In the genomic region with DNA sequence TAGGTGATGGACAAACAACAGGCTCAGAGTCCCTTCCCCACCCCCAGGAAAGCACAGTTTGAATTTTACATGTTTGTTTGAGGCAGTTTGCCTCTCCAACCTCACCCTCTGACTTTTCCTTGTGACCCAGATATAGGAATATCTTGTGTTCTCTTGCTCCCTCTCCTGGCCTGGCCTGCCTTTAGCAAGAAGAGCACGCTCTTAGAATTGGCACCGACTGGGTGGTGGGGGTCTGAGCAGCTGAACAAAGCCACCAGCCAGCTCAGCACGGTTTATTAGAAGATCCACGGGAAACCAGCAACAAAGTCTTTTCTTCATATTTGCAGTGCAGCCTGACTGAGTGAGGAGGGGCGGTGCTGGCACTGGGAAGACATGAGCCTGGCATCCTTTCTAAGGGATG, we compare ENCODE assay signal across 9 mouse cellular contexts.
DNase-seq lines count a peak whose midpoint lies in the region; ATAC-seq and TF ChIP-seq lines count a peak whose summit lies in the region.
"Had no signal": no experiment of that assay in that cellular context is flagged by ENCODE, and none has a peak within 500 bp of the region (broad histone marks: within the 10 kb centered on the region; RNA-seq: fewer than 3 reads in every experiment).

No protein-coding gene starts in this region.

- peak; percentile 62 to 84 for DNase-seq in heart, adult 18-20 months
- peak; percentile 76 for DNase-seq in cerebellum, adult 2 months
- peak; percentile 67 to 75 for DNase-seq in frontal cortex, postnatal 10 days (ENCODE audit: low spot score in 2 of 2)
- DNase-seq in hindbrain, embryonic 14.5 days (ENCODE audit: low spot score): peak; percentile 91
- DNase-seq in layer of hippocampus, postnatal 25 days (ENCODE audit: extremely low spot score in 1 of 2, low spot score in 1 of 2): peak; percentile 44 to 73
- DNase-seq in lung, postnatal 4 days: peak; percentile 63 to 79
- peak; percentile 27 for DNase-seq in splenic B cell, adult 2 months (ENCODE audit: low read depth, low spot score)

- H3K4me3 ChIP-seq in heart, embryonic 12.5 days: no peak overlapping the region
- H3K4me3 ChIP-seq in cerebellum, adult 2 months (replicated peaks; ENCODE audit: insufficient read depth, low read depth, low read length): no peak overlapping the region
- H3K4me3 ChIP-seq in hindbrain, embryonic 14.5 days (replicated peaks; ENCODE audit: low read length): no peak overlapping the region

- TF ChIP-seq POLR2A in cerebellum, adult 2 months (IDR thresholded peaks at IDR 0.05; ENCODE audit: borderline replicate concordance, insufficient read depth, low read length): no peak

- peaks cover 23% of the 10 kb centered on the region for H3K4me1 ChIP-seq in heart, embryonic 12.5 days (replicated peaks)
- H3K4me1 ChIP-seq in cerebellum, adult 2 months (ENCODE audit: control insufficient read depth, insufficient read depth, low read length): peaks cover 29% of the 10 kb centered on the region
- peaks cover 41% of the 10 kb centered on the region for H3K4me1 ChIP-seq in hindbrain, embryonic 14.5 days (replicated peaks; ENCODE audit: control insufficient read depth, insufficient read depth, low read length)

- no peaks in the 10 kb centered on the region for H3K9me3 ChIP-seq in heart, embryonic 12.5 days (replicated peaks)
- H3K9me3 ChIP-seq in hindbrain, embryonic 14.5 days (ENCODE audit: control insufficient read depth, low read length): no peaks in the 10 kb centered on the region
- H3K9me3 ChIP-seq: G1E had no signal

- H3K27ac ChIP-seq in heart, embryonic 12.5 days (ENCODE audit: poor library complexity, severe bottlenecking): no peak overlapping the region
- H3K27ac ChIP-seq in cerebellum, adult 2 months (ENCODE audit: insufficient read depth, low read length): no peak overlapping the region
- H3K27ac ChIP-seq in hindbrain, embryonic 14.5 days: peak overlapping the region; percentile 80

- no peaks in the 10 kb centered on the region for H3K27me3 ChIP-seq in heart, embryonic 12.5 days (replicated peaks)
- no peaks in the 10 kb centered on the region for H3K27me3 ChIP-seq in cerebellum, adult 2 months (ENCODE audit: control insufficient read depth, insufficient read depth, low read length)
- H3K27me3 ChIP-seq in hindbrain, embryonic 14.5 days (ENCODE audit: control insufficient read depth, insufficient read depth, low read length): no peaks in the 10 kb centered on the region
- no peaks in the 10 kb centered on the region for H3K27me3 ChIP-seq in splenic B cell, adult 2 months (ENCODE audit: control insufficient read depth, insufficient read depth, low read length, poor library complexity, severe bottlenecking)

- 18% methylated on average over 5 of the region's 5 CpGs for whole genome bisulfite sequencing in heart, embryonic 12.5 days
- WGBS in cerebellum, adult 2 months: 11% methylated on average over 5 of the region's 5 CpGs
- WGBS in hindbrain, embryonic 14.5 days: 6% methylated on average over 5 of the region's 5 CpGs

- TF ChIP-seq CTCF in cerebellum, adult 2 months (IDR thresholded peaks at IDR 0.05; ENCODE audit: borderline replicate concordance, insufficient read depth, low read depth, low read length): peak; percentile 80

- no peak overlapping the region for H3K4me2 ChIP-seq in heart, embryonic 12.5 days
- H3K4me2 ChIP-seq in hindbrain, embryonic 14.5 days (replicated peaks): no peak overlapping the region

- ATAC-seq in heart, embryonic 12.5 days (ENCODE audit: insufficient number of reproducible peaks, low FRiP score): no peak
- ATAC-seq in hindbrain, embryonic 14.5 days (ENCODE audit: low FRiP score): peak; percentile 86

- no peaks in the 10 kb centered on the region for H3K36me3 ChIP-seq in heart, embryonic 12.5 days
- no peaks in the 10 kb centered on the region for H3K36me3 ChIP-seq in hindbrain, embryonic 14.5 days (replicated peaks; ENCODE audit: control insufficient read depth, insufficient read depth)
- peaks cover 11% of the 10 kb centered on the region for H3K36me3 ChIP-seq in splenic B cell, adult 2 months (ENCODE audit: control insufficient read depth, insufficient read depth, low read length, poor library complexity, severe bottlenecking)
- H3K36me3 ChIP-seq: G1E had no signal

- no peak overlapping the region for H3K9ac ChIP-seq in heart, embryonic 12.5 days
- peak overlapping the region; percentile 41; the same call in 1 of the 2 replicates for H3K9ac ChIP-seq in hindbrain, embryonic 14.5 days

Comparison
In these comparisons a context has a peak if more than half of its experiments do, and no peak if none do; other contexts are left out.
1. DNase-seq: peak in every context shown above with its lines; median percentile 91 in hindbrain, embryonic 14.5 days; 76 in cerebellum, adult 2 months; 73 in heart, adult 18-20 months; 71 in frontal cortex, postnatal 10 days; 71 in lung, postnatal 4 days; 58 in layer of hippocampus, postnatal 25 days; 27 in splenic B cell, adult 2 months.